Mouse (Mus musculus): ENCODE results near the gene Slc12a4.
A peak's percentile ranks its signal among the peaks of the same experiment; 100 is the strongest.

The Slc12a4 gene

GRCm38 (mm10) chr8:105966692-105967311 is 905 bp upstream of the Slc12a4 start:
- peak; percentile 75 to 80 for DNase-seq

GRCm38 (mm10) chr8:105965266-105965904 is 512 bp downstream of the Slc12a4 start:
- peak; percentile 71 to 79 for DNase-seq

GRCm38 (mm10) chr8:105964506-105965265 is 1.2 kb downstream of the Slc12a4 start:
- DNase-seq, result no peak

DNA sequence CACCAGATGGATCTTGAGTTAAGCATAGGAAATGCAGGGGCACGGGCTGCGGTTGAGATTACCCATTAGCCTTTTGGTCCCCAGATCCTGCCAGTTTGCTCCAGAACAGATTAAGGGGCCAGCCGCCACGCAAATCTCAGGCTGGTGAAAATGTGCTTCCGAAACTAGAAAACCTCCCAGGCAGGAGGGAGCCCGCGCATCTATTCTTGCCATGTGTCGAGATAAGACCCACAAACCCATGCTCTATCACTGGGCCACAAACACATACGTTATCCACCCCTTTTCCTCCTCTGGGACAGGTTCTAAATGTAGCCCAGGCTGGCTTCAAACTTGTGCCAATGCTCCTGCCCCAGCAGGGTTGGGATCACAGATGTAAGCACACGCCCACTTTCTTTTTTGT is 4.4 kb downstream of the Slc12a4 start:
- DNase-seq, result no peak

GRCm38 (mm10) chr8:105961101-105961500 is 4.8 kb downstream of the Slc12a4 start:
- no peak for DNase-seq

- peak; percentile 58 to 73 for DNase-seq
Observed at GRCm38 (mm10) chr8:105959350-105959749, 6.5 kb downstream of the Slc12a4 start.

GRCm38 (mm10) chr8:105957813-105958212 is 8.1 kb downstream of the Slc12a4 start:
- peak; percentile 29 to 55 for DNase-seq

DNA sequence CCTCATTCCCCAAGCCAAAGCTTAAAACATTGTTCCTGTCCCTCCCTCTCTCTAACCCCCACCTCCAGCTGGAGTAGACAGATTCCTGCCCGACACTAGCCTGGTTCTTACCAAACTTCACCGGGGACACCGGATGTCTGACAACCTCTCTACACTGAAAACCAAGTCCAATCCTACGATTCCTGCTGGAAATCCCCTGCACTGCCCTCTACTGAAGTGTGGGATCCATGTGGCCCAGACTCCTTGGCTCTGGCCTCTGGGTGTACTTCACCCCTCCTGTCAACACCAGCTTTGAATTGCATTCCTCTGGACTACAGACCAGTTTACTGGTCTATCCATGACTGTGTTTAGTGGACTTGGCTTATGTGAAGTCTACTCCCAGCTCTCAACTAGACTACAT is 9.3 kb downstream of the Slc12a4 start:
- DNase-seq, result no peak

DNA sequence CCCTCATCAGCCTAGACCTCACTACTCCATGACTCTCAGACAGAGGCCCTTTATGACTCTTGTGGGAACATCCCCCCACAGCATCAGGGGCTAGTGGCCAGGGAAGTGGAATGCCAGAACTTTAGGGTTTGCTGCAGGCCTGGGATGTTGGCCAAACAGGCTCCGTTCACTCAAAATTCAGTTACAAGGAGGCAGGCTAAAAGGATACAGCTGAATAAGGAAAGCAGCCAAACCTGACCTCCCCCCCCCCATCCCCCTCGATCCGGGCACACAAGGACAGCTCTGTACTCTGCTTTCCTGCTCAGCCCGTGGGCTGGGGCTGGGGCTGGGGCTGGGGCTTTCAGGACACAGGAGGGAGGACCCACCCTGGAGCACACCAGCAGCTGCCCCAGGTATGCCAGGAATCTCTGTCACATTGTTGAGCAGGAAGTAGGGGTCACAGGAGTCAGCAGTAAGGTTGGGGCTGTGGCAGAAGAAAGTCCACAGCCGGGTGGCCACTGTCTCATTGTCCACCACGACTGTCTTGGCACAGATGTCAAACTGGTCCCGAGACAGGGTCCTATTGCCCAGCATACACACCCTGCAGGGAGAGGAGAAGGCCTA is 14.7 kb downstream of the Slc12a4 start:
- DNase-seq, result peak; percentile 68 to 79

DNA sequence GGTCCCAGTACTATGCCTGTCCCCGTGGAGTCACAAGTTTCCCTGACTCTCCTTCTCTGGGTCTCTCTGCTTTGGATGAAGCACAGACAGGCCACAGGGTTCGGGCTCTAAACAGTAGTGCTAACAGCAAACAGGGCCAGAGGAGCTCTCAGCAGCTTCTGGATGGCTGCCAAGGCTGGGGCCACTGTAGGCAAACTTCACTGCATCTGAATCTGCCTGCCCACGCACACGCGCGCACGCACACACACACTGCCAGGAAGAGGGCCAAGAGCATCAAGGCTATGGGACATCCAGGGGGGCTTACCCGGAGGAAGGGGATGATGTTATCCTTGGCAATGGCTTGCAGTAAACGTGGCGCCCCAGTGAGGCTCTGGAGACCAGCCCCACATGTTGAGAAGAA is 16.5 kb downstream of the Slc12a4 start:
- DNase-seq, result peak; percentile 74 to 81

DNA sequence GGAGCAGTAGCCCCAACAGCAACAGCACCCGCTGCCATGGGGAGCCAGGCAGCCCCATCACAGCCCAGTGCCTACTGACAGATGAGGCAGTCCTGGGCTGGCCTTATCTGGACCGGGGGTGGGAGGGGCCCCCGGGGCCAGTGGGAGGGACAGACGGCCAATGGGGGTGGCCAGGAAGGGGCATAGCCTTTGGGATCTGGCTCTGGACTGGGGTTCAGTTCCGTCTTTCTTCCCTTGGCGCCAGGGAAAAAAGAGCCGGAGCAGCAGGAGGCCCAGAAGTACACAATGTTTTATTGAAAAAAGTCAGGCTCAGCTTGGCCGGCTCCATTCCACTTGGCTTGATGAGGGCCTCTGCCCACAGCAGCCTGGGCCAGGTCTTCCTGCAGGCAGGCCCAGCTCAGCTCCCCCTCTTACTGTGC is 22.6 kb downstream of the Slc12a4 start, which contains the start of gene Lcat:
Lcat (minus strand) TSS at position 62 of the 419 bp plus-strand sequence.
- DNase-seq, result no peak

DNA sequence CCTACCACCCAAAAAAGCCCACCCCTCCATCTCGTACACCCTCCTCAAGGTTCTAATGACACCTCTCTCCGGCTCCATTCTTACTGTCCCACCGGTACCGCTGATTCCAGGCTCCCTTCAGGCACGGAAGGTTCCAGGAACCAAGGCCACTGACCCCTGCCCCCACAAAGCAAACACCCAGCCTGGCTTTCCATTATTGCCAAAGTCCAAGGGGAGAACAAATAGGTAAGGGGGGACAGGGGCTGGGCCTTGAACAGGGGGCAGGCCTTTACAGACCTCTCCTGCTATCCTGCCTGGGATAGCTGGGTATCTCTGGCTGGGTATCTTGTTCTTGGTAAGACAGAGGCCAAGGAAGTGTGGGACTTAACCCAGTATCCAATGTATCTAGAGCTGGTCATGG is 23.4 kb downstream of the Slc12a4 start:
- DNase-seq, result no peak

- no peak for DNase-seq
Observed at GRCm38 (mm10) chr8:105942026-105942425, 23.9 kb downstream of the Slc12a4 start.

DNA sequence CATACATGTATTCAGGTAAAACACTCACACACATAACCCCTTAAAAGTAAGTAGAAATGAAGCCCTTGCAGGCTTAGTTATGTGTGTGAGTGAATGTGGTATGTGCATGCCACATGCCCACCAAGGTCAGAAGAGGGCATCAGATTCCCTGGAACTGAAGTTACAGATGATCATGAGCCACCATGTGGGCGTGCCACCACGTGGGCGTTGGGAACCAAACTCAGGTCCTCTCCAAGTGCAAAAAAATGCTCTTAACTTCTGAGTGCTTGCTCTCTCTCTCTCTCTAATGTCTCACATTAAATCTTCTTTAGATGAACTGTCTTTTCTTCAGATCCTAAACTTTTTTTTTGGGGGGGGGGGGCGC is 27.6 kb downstream of the Slc12a4 start, which contains the start of gene Psmb10:
Psmb10 (minus strand) TSS at position 139 of the 364 bp plus-strand sequence.
- peak; percentile 33 to 54 for DNase-seq

GRCm38 (mm10) chr8:105937496-105938305 is 28.2 kb downstream of the Slc12a4 start:
- peak; percentile 52 to 65 for DNase-seq

GRCm38 (mm10) chr8:105936866-105937475 is 28.9 kb downstream of the Slc12a4 start:
- DNase-seq, result peak; percentile 90 to 94

DNA sequence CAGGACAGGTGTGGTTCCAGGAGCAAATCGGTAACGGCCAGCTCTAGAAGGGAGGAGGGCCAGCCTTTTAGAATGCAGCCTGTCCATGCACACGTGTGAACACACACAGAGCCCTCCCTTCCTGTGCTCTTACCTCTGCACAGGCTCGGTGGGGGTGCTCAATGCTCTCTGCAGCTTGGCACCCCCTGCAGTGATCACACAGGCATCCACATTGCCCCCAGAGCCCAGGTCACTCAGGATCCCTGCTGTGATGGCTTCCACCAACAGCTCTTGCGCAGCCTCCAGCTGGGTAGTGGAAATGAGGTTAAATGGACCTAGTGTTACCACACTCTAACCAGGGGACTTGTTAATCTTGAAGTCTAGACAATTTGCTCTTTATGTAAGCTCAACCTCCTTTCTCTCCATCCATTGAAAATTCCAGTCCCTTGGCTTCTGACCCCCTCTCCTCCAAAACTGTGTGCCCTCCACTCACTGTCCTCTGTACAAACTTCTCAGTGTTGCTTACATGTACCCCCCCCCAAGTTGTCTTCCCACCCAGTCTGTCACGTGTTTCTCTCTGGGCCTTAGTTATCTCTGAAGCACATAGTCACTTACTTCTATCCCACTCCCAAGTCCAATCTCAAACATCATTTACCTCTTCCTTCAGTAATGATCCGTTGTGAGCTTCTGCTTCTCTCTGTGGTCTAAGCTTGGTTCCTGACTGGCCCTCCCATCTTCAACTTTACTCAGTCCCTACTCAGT is 29.9 kb downstream of the Slc12a4 start:
- no peak for DNase-seq

- DNase-seq, result no peak
Observed at GRCm38 (mm10) chr8:105935105-105935504, 30.8 kb downstream of the Slc12a4 start.

- DNase-seq, result no peak
Observed at GRCm38 (mm10) chr8:105933762-105934161, 32.1 kb downstream of the Slc12a4 start, which contains the start of gene Ctrl. Gene Ctrl, minus strand, starts transcription at chr8:105933862.

GRCm38 (mm10) chr8:105932525-105932924 is 33.4 kb downstream of the Slc12a4 start:
- DNase-seq, result no peak

GRCm38 (mm10) chr8:105931271-105931670 is 34.6 kb downstream of the Slc12a4 start:
- DNase-seq, result no peak
